Mouse (Mus musculus) CD4-positive, CD25-positive, alpha-beta regulatory T cell (primary cell): ENCODE measurements around the gene Ptpru. TPM values are rescaled to one million over a fixed set of nuclear protein-coding genes. Genes with fewer than 3 reads are reported as not detected.

Experiments
- polyA plus RNA-seq: library from polyadenylated mRNA; unstranded; fragments of 100-300 nt; shearing (Covaris generic); gene quantifications from one replicate; pipeline ENCODE4 v1.2.1, GENCODE M21; 2017

The Ptpru gene
- not detected for polyA plus RNA-seq

GRCm38 (mm10) chr4:131837872-131838524, at the start of gene Ptpru:
Ptpru (minus strand) TSS chr4:131838288.

GRCm38 (mm10) chr4:131873293-131874168, 35.4 kb upstream of the Ptpru start, which contains the start of gene Srsf4:
Srsf4 (plus strand) TSS chr4:131873617.

DNA sequence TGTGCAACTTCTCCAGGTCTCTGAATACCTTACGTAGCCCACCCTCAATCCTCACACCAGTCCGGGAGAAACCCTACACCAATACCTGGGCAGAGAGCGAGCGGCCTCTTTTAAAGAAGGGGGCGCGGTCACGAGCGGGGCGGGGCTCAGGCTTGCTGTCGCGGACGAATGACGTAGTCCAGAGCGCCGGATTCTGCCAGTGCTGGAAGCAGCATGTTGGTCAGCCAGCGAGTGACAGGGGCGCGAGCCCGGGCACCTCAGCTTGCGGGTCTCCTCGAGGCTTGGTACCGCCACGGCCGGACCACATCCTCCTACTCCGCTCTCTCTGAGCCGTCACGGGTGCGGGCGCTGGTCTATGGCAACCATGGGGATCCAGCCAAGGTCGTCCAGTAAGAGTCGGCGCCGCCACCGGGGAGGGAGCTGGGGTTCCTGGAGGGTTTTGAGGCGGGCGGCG, 5.2 kb upstream of the Ptpru start, which contains the start of gene Mecr:
Gene Mecr (plus strand): TSS at position 181 of the 454 bp plus-strand sequence.

Other genes with a start within 250 kb of the Ptpru start
- gene Mecr, start 5.2 kb upstream of the Ptpru start, polyA plus RNA-seq, result 34.8 TPM
- 134 TPM for gene Srsf4, start 35.3 kb upstream of the Ptpru start, polyA plus RNA-seq
- not detected for gene Tmem200b, start 83.5 kb upstream of the Ptpru start, polyA plus RNA-seq
- gene Gm10300, start 236.4 kb upstream of the Ptpru start, polyA plus RNA-seq, result 0.11 TPM
- gene Epb41, start 237.0 kb upstream of the Ptpru start, polyA plus RNA-seq, result 77.1 TPM